Comparison of ENCODE assay signal across 9 mouse cellular contexts in the genomic region with DNA sequence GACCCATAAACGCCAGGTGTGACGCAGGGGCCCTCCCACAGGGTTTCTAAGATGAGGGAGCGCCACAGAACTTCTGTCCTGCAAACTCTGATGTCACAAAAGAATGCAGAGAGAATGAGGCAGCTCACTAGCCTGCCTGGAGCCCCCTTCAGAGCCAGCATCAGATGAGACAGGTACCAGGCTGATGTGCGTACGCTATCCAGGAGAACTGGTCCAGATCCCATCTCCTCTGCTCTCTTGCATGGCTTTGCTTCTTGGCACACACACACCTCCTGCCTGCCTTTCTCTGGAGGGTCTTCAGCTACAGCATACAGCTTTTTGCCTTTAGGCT. TPM values are rescaled to one million over a fixed set of nuclear protein-coding genes. Genes with fewer than 3 reads are reported as not detected.
DNase-seq lines count a peak whose midpoint lies in the region; ATAC-seq and TF ChIP-seq lines count a peak whose summit lies in the region.
"Had no signal": no experiment of that assay in that cellular context is flagged by ENCODE, and none has a peak within 500 bp of the region (broad histone marks: within the 10 kb centered on the region; RNA-seq: fewer than 3 reads in every experiment).

No protein-coding gene starts in this region.

- peak overlapping the region; percentile 28; the same call in 1 of the 2 replicates for H3K4me3 ChIP-seq in heart, embryonic 15.5 days
- H3K4me3 ChIP-seq in bone marrow, adult 2 months (replicated peaks; ENCODE audit: control insufficient read depth, low read depth, low read length) = peak overlapping the region; percentile 36
- no peak overlapping the region for H3K4me3 ChIP-seq in forebrain, embryonic 14.5 days (ENCODE audit: low read depth, low read length)
- H3K4me3 ChIP-seq in midbrain, embryonic 10.5 days = no peak overlapping the region
- H3K4me3 ChIP-seq: kidney, embryonic 15.5 days had no signal

- H3K4me1 ChIP-seq in heart, embryonic 15.5 days (replicated peaks) = peaks cover 20% of the 10 kb centered on the region
- peaks cover 14% of the 10 kb centered on the region for H3K4me1 ChIP-seq in bone marrow, adult 2 months (ENCODE audit: control insufficient read depth, insufficient read depth, low read length)
- H3K4me1 ChIP-seq in forebrain, embryonic 14.5 days (ENCODE audit: control insufficient read depth, insufficient read depth, low read length) = peaks cover 45% of the 10 kb centered on the region
- H3K4me1 ChIP-seq in midbrain, embryonic 10.5 days = peaks cover 36% of the 10 kb centered on the region

- H3K9me3 ChIP-seq in heart, embryonic 15.5 days (replicated peaks) = no peaks in the 10 kb centered on the region
- no peaks in the 10 kb centered on the region for H3K9me3 ChIP-seq in forebrain, embryonic 14.5 days (replicated peaks; ENCODE audit: control insufficient read depth, low read length)
- no peaks in the 10 kb centered on the region for H3K9me3 ChIP-seq in midbrain, embryonic 10.5 days (replicated peaks)
- H3K9me3 ChIP-seq: kidney, embryonic 15.5 days had no signal

- no peak for TF ChIP-seq CTCF in bone marrow, adult 2 months (IDR thresholded peaks at IDR 0.05; ENCODE audit: control insufficient read depth, insufficient read depth, low read length)

- H3K27ac ChIP-seq in heart, embryonic 15.5 days = peak overlapping the region; percentile 77; the same call in 1 of the 2 replicates
- peak overlapping the region; percentile 88 for H3K27ac ChIP-seq in bone marrow, adult 2 months (ENCODE audit: control insufficient read depth, insufficient read depth, low read depth, low read length, poor library complexity)
- peak overlapping the region; percentile 75 for H3K27ac ChIP-seq in forebrain, embryonic 14.5 days (ENCODE audit: low read depth, low read length)
- H3K27ac ChIP-seq in midbrain, embryonic 10.5 days (replicated peaks) = peak overlapping the region; percentile 71
- H3K27ac ChIP-seq: kidney, embryonic 15.5 days had no signal

- TF ChIP-seq POLR2A in bone marrow, adult 2 months (IDR thresholded peaks at IDR 0.05; ENCODE audit: borderline replicate concordance, control insufficient read depth, low read depth, low read length) = no peak

- WGBS in heart, embryonic 15.5 days = 51% methylated on average over 5 of the region's 5 CpGs
- 67% methylated on average over 5 of the region's 5 CpGs for WGBS in bone marrow, adult 2 months
- 70% methylated on average over 5 of the region's 5 CpGs for WGBS in forebrain, embryonic 14.5 days
- WGBS in midbrain, embryonic 10.5 days = 79% methylated on average over 5 of the region's 5 CpGs

- H3K9ac ChIP-seq in heart, embryonic 15.5 days = peak overlapping the region; percentile 8; the same call in 1 of the 2 replicates
- H3K9ac ChIP-seq in forebrain, embryonic 14.5 days (ENCODE audit: low read length) = no peak overlapping the region
- H3K9ac ChIP-seq: kidney, embryonic 15.5 days had no signal

- DNase-seq in heart, adult 9 months (ENCODE audit: low spot score in 2 of 2) = no peak
- no peak for DNase-seq in forebrain, embryonic 14.5 days (ENCODE audit: low spot score)
- DNase-seq in midbrain, embryonic 10.5 days (ENCODE audit: low spot score) = no peak
- DNase-seq in right cerebral cortex, adult 18-20 months = no peak
- no peak for DNase-seq in cerebellum, adult 11 months
- DNase-seq in adrenal gland, adult (ENCODE audit: inconsistent age in 2 of 2, low spot score in 1 of 2) = no peak

- peak overlapping the region; percentile 59 for H3K4me2 ChIP-seq in heart, embryonic 15.5 days
- no peak overlapping the region for H3K4me2 ChIP-seq in forebrain, embryonic 14.5 days (ENCODE audit: low read length)
- H3K4me2 ChIP-seq: kidney, embryonic 15.5 days had no signal

- no peak for ATAC-seq in heart, embryonic 15.5 days (replicated peaks; ENCODE audit: insufficient number of reproducible peaks, insufficient read depth, low FRiP score, low read depth)
- ATAC-seq in forebrain, embryonic 14.5 days = no peak

- H3K36me3 ChIP-seq in heart, embryonic 15.5 days = no peaks in the 10 kb centered on the region
- no peaks in the 10 kb centered on the region for H3K36me3 ChIP-seq in forebrain, embryonic 14.5 days (ENCODE audit: control insufficient read depth, insufficient read depth, low read length)
- no peaks in the 10 kb centered on the region for H3K36me3 ChIP-seq in midbrain, embryonic 10.5 days
- H3K36me3 ChIP-seq: kidney, embryonic 15.5 days had no signal

- no peaks in the 10 kb centered on the region for H3K27me3 ChIP-seq in heart, embryonic 15.5 days
- H3K27me3 ChIP-seq in forebrain, embryonic 14.5 days (replicated peaks; ENCODE audit: control insufficient read depth, insufficient read depth, low read length) = no peaks in the 10 kb centered on the region
- H3K27me3 ChIP-seq in midbrain, embryonic 10.5 days (ENCODE audit: low read depth, poor library complexity, severe bottlenecking) = peaks cover 44% of the 10 kb centered on the region
- H3K27me3 ChIP-seq: kidney, embryonic 15.5 days had no signal

RNA-seq across cellular contexts. Expression of gene Cdk5r1, which starts 32.3 kb away (rescaled TPM):
- 0.37 and 0.90 TPM in 2 replicates for polyA plus RNA-seq in heart, embryonic 15.5 days (2015; fragmentation: Nextera tagmentation; extraction: Ambion mirVana)
- 2.4 and 3.2 TPM in 2 replicates for polyA plus RNA-seq in bone marrow, adult 2 months (2011; ENCODE audit: insufficient read depth, insufficient read length, low replicate concordance, missing spikeins)
- 85.8 and 91.8 TPM in 2 replicates for polyA plus RNA-seq in forebrain, embryonic 14.5 days (2014; fragmentation: Nextera tagmentation; extraction: Ambion mirVana)
- polyA plus RNA-seq in midbrain, embryonic 10.5 days (2016; fragmentation: Nextera tagmentation; extraction: Ambion mirVana) = 5.2 and 11.2 TPM in 2 replicates

Comparison
In these comparisons a context has a peak if more than half of its experiments do, and no peak if none do; other contexts are left out.
1. H3K4me3 ChIP-seq: peak in heart, embryonic 15.5 days (single experiment) and bone marrow, adult 2 months (single experiment); none in forebrain, embryonic 14.5 days (single experiment) and midbrain, embryonic 10.5 days (single experiment).
2. Peak in every context shown above with its lines, with median percentiles within 50 percentile points of each other: H3K27ac ChIP-seq.